Mouse (Mus musculus): ENCODE measurements around the gene Nlgn2.
"Not testable (repeated sequence)": the region's sequence is repeated elsewhere in the genome, so short reads cannot be mapped to it uniquely, and the experiment has no call there.

Gene Nlgn2

GRCm38 (mm10) chr11:69863729-69864128 is 26.1 kb upstream of the Nlgn2 start:
- DNase-seq, result not testable (repeated sequence)

GRCm38 (mm10) chr11:69858113-69858998 is 20.8 kb upstream of the Nlgn2 start, which contains the start of gene Tnk1:
Gene Tnk1 (minus strand): TSS chr11:69858730.
- no peak for DNase-seq

GRCm38 (mm10) chr11:69855347-69855746 is 17.8 kb upstream of the Nlgn2 start:
- DNase-seq, result no peak

- DNase-seq, result no peak
Observed at GRCm38 (mm10) chr11:69854680-69855079, 17.1 kb upstream of the Nlgn2 start.

GRCm38 (mm10) chr11:69853994-69854393 is 16.4 kb upstream of the Nlgn2 start:
- no peak for DNase-seq

- no peak for DNase-seq
Observed at GRCm38 (mm10) chr11:69850754-69851153, 13.2 kb upstream of the Nlgn2 start.

- DNase-seq, result no peak
Observed at GRCm38 (mm10) chr11:69849884-69850283, 12.3 kb upstream of the Nlgn2 start.

- no peak for DNase-seq
Observed at GRCm38 (mm10) chr11:69849128-69849527, 11.5 kb upstream of the Nlgn2 start.

GRCm38 (mm10) chr11:69848021-69848420 is 10.4 kb upstream of the Nlgn2 start:
- no peak for DNase-seq

- DNase-seq, result no peak
Observed at GRCm38 (mm10) chr11:69846738-69847688, 9.4 kb upstream of the Nlgn2 start.

GRCm38 (mm10) chr11:69846198-69846680 is 8.7 kb upstream of the Nlgn2 start, which contains the start of gene Plscr3:
Gene Plscr3 (plus strand): TSS chr11:69846376.
- DNase-seq, result peak; percentile 89

- no peak for DNase-seq
Observed at GRCm38 (mm10) chr11:69838714-69839104, 1.1 kb upstream of the Nlgn2 start.

- peak; percentile 98 for DNase-seq
Observed at GRCm38 (mm10) chr11:69837952-69838713, 549 bp upstream of the Nlgn2 start, which contains the start of gene Tmem256. Gene Tmem256 (plus strand): TSS chr11:69838514.

GRCm38 (mm10) chr11:69836703-69837576 is 644 bp downstream of the Nlgn2 start:
- peak; percentile 47 for DNase-seq

GRCm38 (mm10) chr11:69835966-69836335 is 1.6 kb downstream of the Nlgn2 start:
- no peak for DNase-seq

- DNase-seq, result no peak
Observed at GRCm38 (mm10) chr11:69835326-69835965, 2.1 kb downstream of the Nlgn2 start.

- peak; percentile 23 for DNase-seq
Observed at GRCm38 (mm10) chr11:69834001-69834549, 3.5 kb downstream of the Nlgn2 start.

- DNase-seq, result no peak
Observed at GRCm38 (mm10) chr11:69833554-69833953, 4.0 kb downstream of the Nlgn2 start.

GRCm38 (mm10) chr11:69828832-69829231 is 8.8 kb downstream of the Nlgn2 start:
- DNase-seq, result no peak

- DNase-seq, result no peak
Observed at GRCm38 (mm10) chr11:69823456-69823855, 14.1 kb downstream of the Nlgn2 start.

Measured in right cerebral cortex, adult 18-20 months (tissue).